Comparison of ENCODE assay signal across 11 mouse cellular contexts in the genomic region with DNA sequence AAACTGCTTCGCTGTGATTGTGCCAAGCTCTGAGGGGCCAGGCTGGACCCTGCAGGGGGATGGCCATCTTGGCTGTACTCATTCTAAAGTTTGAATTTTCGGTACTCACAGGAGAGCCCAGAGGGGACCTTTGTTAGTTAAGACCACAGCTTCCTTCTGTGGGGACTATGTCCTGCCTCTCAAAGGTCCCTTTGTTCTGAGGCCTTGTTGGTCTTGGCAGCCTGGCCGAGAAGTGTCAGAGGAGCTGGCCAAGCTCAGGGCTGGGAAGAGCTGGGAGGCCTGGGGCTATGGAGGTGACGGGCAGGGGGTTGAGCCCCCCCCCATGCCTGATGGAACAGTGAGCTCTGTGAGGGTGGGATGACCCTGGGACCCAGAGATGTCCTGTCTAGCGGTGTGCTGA. TPM values are rescaled to one million over a fixed set of nuclear protein-coding genes. Genes with fewer than 3 reads are reported as not detected.
DNase-seq lines count a peak whose midpoint lies in the region; ATAC-seq and TF ChIP-seq lines count a peak whose summit lies in the region.
"Had no signal": no experiment of that assay in that cellular context is flagged by ENCODE, and none has a peak within 500 bp of the region (broad histone marks: within the 10 kb centered on the region; RNA-seq: fewer than 3 reads in every experiment).

No protein-coding gene starts in this region.

- peak overlapping the region; percentile 37; the same call in 1 of the 2 replicates for H3K9ac ChIP-seq in heart, embryonic 13.5 days
- H3K9ac ChIP-seq in forebrain, embryonic 15.5 days (replicated peaks): no peak overlapping the region
- no peak overlapping the region for H3K9ac ChIP-seq in limb, embryonic 14.5 days (ENCODE audit: low read depth, low read length, severe bottlenecking)
- H3K9ac ChIP-seq: stomach, embryonic 15.5 days had no signal

- H3K27me3 ChIP-seq in heart, embryonic 13.5 days (replicated peaks): peaks cover 20% of the 10 kb centered on the region
- H3K27me3 ChIP-seq in E14TG2a.4 (ENCODE audit: insufficient read depth, low read length): no peaks in the 10 kb centered on the region
- H3K27me3 ChIP-seq in forebrain, embryonic 15.5 days: no peaks in the 10 kb centered on the region
- H3K27me3 ChIP-seq in limb, embryonic 14.5 days (ENCODE audit: control insufficient read depth, insufficient read depth, low read length): no peaks in the 10 kb centered on the region
- no peaks in the 10 kb centered on the region for H3K27me3 ChIP-seq in thymus, adult 2 months (ENCODE audit: control insufficient read depth, insufficient read depth, low read length)
- H3K27me3 ChIP-seq: stomach, embryonic 15.5 days had no signal

- no peak for TF ChIP-seq POLR2A in limb, embryonic 14.5 days (IDR thresholded peaks at IDR 0.05; ENCODE audit: borderline replicate concordance, extremely low read depth, insufficient read depth, insufficient read length)
- TF ChIP-seq POLR2A in thymus, adult 2 months (IDR thresholded peaks at IDR 0.05; ENCODE audit: control insufficient read depth, extremely low read depth, insufficient read depth, low read length, poor library complexity): no peak

- no peak for ATAC-seq in heart, embryonic 13.5 days (ENCODE audit: extremely low read depth, insufficient number of reproducible peaks, low FRiP score, low TSS enrichment)
- ATAC-seq in forebrain, embryonic 15.5 days (replicated peaks): no peak
- peak; percentile 41; the same call in 1 of the 2 replicates for ATAC-seq in limb, embryonic 14.5 days (ENCODE audit: low FRiP score, low read depth)
- ATAC-seq in inflammation-experienced regulatory T-cells, adult 6 months: no peak

- no peak for DNase-seq in heart, postnatal 36 days
- DNase-seq in limb, embryonic 14.5 days (ENCODE audit: low spot score): no peak
- DNase-seq in embryo, embryonic 10.5 days (ENCODE audit: low spot score): no peak
- DNase-seq in thymus, adult 2 months: no peak
- DNase-seq: lung, postnatal 14 days had no signal

- H3K9me3 ChIP-seq in heart, embryonic 13.5 days: no peaks in the 10 kb centered on the region
- no peaks in the 10 kb centered on the region for H3K9me3 ChIP-seq in E14TG2a.4 (ENCODE audit: low read length)
- no peaks in the 10 kb centered on the region for H3K9me3 ChIP-seq in forebrain, embryonic 15.5 days
- H3K9me3 ChIP-seq in limb, embryonic 14.5 days (ENCODE audit: control insufficient read depth, low read length): no peaks in the 10 kb centered on the region
- H3K9me3 ChIP-seq: stomach, embryonic 15.5 days had no signal

- intact Hi-C loops in heart, postnatal 36 days (cut with DNase I): no loop called here

- H3K27ac ChIP-seq in heart, embryonic 13.5 days (replicated peaks): peak overlapping the region; percentile 81
- H3K27ac ChIP-seq in forebrain, embryonic 15.5 days (replicated peaks): 0 out of 2 replicates have a peak overlapping the region, but pooled peaks have one; percentile 7
- peak overlapping the region; percentile 72 for H3K27ac ChIP-seq in limb, embryonic 14.5 days (replicated peaks; ENCODE audit: low read depth, low read length)
- H3K27ac ChIP-seq in thymus, adult 2 months (ENCODE audit: control insufficient read depth, insufficient read depth, low read length): no peak overlapping the region
- H3K27ac ChIP-seq: stomach, embryonic 15.5 days had no signal

- TF ChIP-seq CTCF in E14TG2a.4 (conservative IDR thresholded peaks at IDR 0.05; ENCODE audit: low read length): no peak
- no peak for TF ChIP-seq CTCF in thymus, adult 2 months (IDR thresholded peaks at IDR 0.05; ENCODE audit: borderline replicate concordance, control insufficient read depth, extremely low read depth, insufficient read depth, low read length, poor library complexity)

- H3K36me3 ChIP-seq in heart, embryonic 13.5 days: no peaks in the 10 kb centered on the region
- H3K36me3 ChIP-seq in E14TG2a.4 (ENCODE audit: insufficient read depth, low read length): no peaks in the 10 kb centered on the region
- H3K36me3 ChIP-seq in forebrain, embryonic 15.5 days: no peaks in the 10 kb centered on the region
- no peaks in the 10 kb centered on the region for H3K36me3 ChIP-seq in limb, embryonic 14.5 days (ENCODE audit: control insufficient read depth, insufficient read depth, low read length)
- H3K36me3 ChIP-seq in thymus, adult 2 months (ENCODE audit: control insufficient read depth, insufficient read depth, low read length): no peaks in the 10 kb centered on the region
- H3K36me3 ChIP-seq: stomach, embryonic 15.5 days had no signal

- H3K4me1 ChIP-seq in heart, embryonic 13.5 days: peaks cover 19% of the 10 kb centered on the region
- peaks cover 86% of the 10 kb centered on the region for H3K4me1 ChIP-seq in E14TG2a.4 (replicated peaks; ENCODE audit: low read depth, low read length)
- H3K4me1 ChIP-seq in forebrain, embryonic 15.5 days: peaks cover 15% of the 10 kb centered on the region
- peaks cover 32% of the 10 kb centered on the region for H3K4me1 ChIP-seq in limb, embryonic 14.5 days (ENCODE audit: control insufficient read depth, insufficient read depth, low read length)
- H3K4me1 ChIP-seq in thymus, adult 2 months (replicated peaks; ENCODE audit: control insufficient read depth, insufficient read depth, low read length): peaks cover 16% of the 10 kb centered on the region

- WGBS in heart, embryonic 13.5 days: 56% methylated on average over 5 of the region's 5 CpGs
- WGBS in forebrain, embryonic 15.5 days: 35% methylated on average over 5 of the region's 5 CpGs
- WGBS in limb, embryonic 14.5 days: 55% methylated on average over 5 of the region's 5 CpGs
- WGBS in thymus, adult 2 months: 67% methylated on average over 5 of the region's 5 CpGs

- H3K4me2 ChIP-seq in heart, embryonic 13.5 days: 0 out of 2 replicates have a peak overlapping the region, but pooled peaks have one; percentile 15
- H3K4me2 ChIP-seq in forebrain, embryonic 15.5 days (replicated peaks): no peak overlapping the region
- H3K4me2 ChIP-seq in limb, embryonic 14.5 days (replicated peaks; ENCODE audit: low read depth, low read length, severe bottlenecking): 0 out of 2 replicates have a peak overlapping the region, but pooled peaks have one; percentile 13
- H3K4me2 ChIP-seq: stomach, embryonic 15.5 days had no signal

- no peak overlapping the region for H3K4me3 ChIP-seq in heart, embryonic 13.5 days
- peak overlapping the region; percentile 32; the same call in 1 of the 2 replicates for H3K4me3 ChIP-seq in E14TG2a.4 (replicated peaks; ENCODE audit: low read length)
- H3K4me3 ChIP-seq in forebrain, embryonic 15.5 days: no peak overlapping the region
- no peak overlapping the region for H3K4me3 ChIP-seq in limb, embryonic 14.5 days (replicated peaks; ENCODE audit: low read length)
- no peak overlapping the region for H3K4me3 ChIP-seq in thymus, adult 2 months (ENCODE audit: control insufficient read depth, insufficient read depth, low read length)
- H3K4me3 ChIP-seq: erythroblast, embryonic 14.5 days; stomach, embryonic 15.5 days had no signal

RNA-seq across cellular contexts. Expression of gene Tent5b, which starts 36.8 kb away (rescaled TPM):
- 0.36 and 0.69 TPM in 2 replicates for polyA plus RNA-seq in heart, embryonic 13.5 days (2015; fragmentation: Nextera tagmentation; extraction: Ambion mirVana)
- total RNA-seq in heart, postnatal 36 days (2021): 1 to 10 TPM; 2.1 to 2.2 TPM
- 0.11 and 0.13 TPM in 2 replicates for polyA plus RNA-seq in forebrain, embryonic 15.5 days (2015; fragmentation: Nextera tagmentation; extraction: Ambion mirVana)
- 0.80 and 1.0 TPM in 2 replicates for polyA plus RNA-seq in limb, embryonic 14.5 days (2012; rRNA removed)
- 1.4 and 1.7 TPM in 2 replicates for polyA plus RNA-seq in limb, embryonic 14.5 days (2014; fragmentation: Nextera tagmentation; extraction: Ambion mirVana)
- not detected for polyA plus RNA-seq in inflammation-experienced regulatory T-cells, adult 6 months (2017; shearing (Covaris generic))
- 0.40 and 0.86 TPM in 2 replicates for polyA plus RNA-seq in thymus, adult 2 months (2012; rRNA removed)
- polyA plus RNA-seq: erythroblast, embryonic 14.5 days had no signal

RNA-seq across cellular contexts. Expression of gene Trnp1, which starts 55.3 kb away (rescaled TPM):
- polyA plus RNA-seq in heart, embryonic 13.5 days (2015; fragmentation: Nextera tagmentation; extraction: Ambion mirVana): 0.76 and 0.78 TPM in 2 replicates
- 1 to 10 TPM; 1.7 to 2.0 TPM for total RNA-seq in heart, postnatal 36 days (2021)
- polyA plus RNA-seq in forebrain, embryonic 15.5 days (2015; fragmentation: Nextera tagmentation; extraction: Ambion mirVana): 7.9 and 9.0 TPM in 2 replicates
- polyA plus RNA-seq in limb, embryonic 14.5 days (2012; rRNA removed): 5.4 and 7.1 TPM in 2 replicates
- 5.0 and 6.1 TPM in 2 replicates for polyA plus RNA-seq in limb, embryonic 14.5 days (2014; fragmentation: Nextera tagmentation; extraction: Ambion mirVana)
- polyA plus RNA-seq in inflammation-experienced regulatory T-cells, adult 6 months (2017; shearing (Covaris generic)): not detected
- polyA plus RNA-seq in thymus, adult 2 months (2012; rRNA removed): 0.75 and 1.5 TPM in 2 replicates
- polyA plus RNA-seq: erythroblast, embryonic 14.5 days had no signal
